Mouse (Mus musculus): ENCODE measurements around the gene Amer1. TPM values are rescaled to one million over a fixed set of nuclear protein-coding genes. Genes with fewer than 3 reads are reported as not detected.

The Amer1 gene
- total RNA-seq (2021) = 10 to 100 TPM; 10.3 to 15.0 TPM
- long read RNA-seq, experiment 1, full-length matches to known transcripts = 20 of 24 reads
- long read RNA-seq, experiment 1, partial matches to known transcripts = 0 of 24 reads
- long read RNA-seq, experiment 1, other reads (novel, unspliced or antisense) = 4 of 24 reads
- long read RNA-seq, experiment 2, full-length matches to known transcripts = 5 of 6 reads
- long read RNA-seq, experiment 2, partial matches to known transcripts = 0 of 6 reads
- long read RNA-seq, experiment 2, other reads (novel, unspliced or antisense) = 1 of 6 reads

DNA sequence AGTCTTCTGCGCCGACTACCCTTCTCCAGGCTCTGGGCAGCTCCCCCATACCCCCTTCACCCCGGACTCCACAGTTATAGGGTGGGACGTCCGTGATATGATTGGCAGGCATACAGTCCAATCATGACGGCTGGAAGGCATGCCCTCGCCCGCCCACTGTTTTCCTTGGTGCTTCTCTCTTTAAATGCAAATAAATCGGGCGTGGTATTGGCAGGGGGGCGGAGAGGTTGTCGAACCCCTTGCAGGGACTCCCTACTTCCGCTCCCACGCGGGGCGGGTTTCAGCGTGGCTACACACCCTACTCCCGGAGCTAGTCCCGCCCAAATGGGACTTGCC is at the start of gene Amer1:
Gene Amer1 (minus strand): TSS at position 97 of the 336 bp plus-strand sequence.
- DNase-seq = peak; percentile 89

GRCm38 (mm10) chrX:95457166-95457565 is 12.5 kb upstream of the Amer1 start:
- DNase-seq = no peak

GRCm38 (mm10) chrX:95445866-95446265 is 1.2 kb upstream of the Amer1 start:
- no peak for DNase-seq

DNA sequence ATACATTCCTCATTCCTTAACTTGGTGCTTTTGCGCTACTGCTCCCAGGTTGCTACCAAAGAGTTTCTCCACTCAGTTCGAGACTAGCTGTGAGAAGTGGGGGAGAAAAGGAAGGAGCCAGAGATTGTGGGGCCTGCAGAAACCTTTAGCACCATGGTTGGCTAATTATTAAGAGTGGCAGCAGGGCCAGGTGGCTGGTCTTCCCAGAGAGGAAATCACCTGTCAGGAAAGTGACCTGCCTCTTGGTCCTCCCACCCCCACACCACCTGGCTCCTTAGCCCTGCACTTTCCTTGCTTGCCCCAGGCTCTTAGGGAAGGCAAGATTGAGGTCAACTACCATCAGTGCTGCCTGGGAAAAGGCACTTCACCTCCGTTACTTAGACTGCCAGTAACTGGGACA is 469 bp upstream of the Amer1 start:
- no peak for DNase-seq

GRCm38 (mm10) chrX:95443898-95444775 is 535 bp downstream of the Amer1 start:
- DNase-seq = peak; percentile 46

DNA sequence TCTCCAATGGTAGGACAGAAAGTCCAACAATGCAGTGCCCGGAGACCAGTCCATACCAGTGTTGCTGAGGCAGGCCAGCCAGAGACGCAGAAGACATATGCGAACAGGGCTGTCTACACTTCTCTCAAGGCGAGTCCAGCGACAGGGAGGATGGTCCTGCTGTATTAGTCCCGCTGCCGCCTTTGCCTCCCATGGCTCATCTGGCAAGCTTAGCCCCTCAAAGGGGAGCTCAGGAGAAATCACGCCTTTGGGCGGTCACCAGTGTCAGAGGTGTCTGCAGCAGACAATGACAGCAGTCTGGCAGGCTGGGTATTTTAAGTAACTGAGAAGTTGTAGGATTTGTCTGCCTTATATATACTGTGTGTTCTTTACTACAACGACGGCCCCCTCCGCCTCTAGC is 1.3 kb downstream of the Amer1 start:
- DNase-seq = no peak

DNA sequence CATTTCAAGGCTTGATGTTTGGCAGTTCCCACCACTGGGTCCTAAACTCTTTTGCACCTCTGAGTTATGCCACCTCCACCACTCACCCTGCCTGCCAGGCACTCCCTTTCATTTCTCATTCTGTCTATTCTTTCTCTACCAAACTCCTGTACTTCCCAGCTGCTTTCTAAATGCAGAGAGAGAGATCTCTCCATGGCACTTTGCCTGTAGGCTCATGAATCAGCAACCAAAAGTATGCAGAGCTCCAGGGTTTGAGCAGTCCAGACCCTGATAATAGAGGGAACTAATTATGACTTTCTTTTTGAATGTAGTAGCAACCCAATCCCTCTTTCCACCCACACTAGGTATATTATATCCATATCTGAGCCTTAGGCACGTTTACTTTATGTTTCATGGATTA is 2.4 kb downstream of the Amer1 start:
- DNase-seq = no peak

- DNase-seq = no peak
Measured at GRCm38 (mm10) chrX:95441290-95441689, 3.4 kb downstream of the Amer1 start.

GRCm38 (mm10) chrX:95438491-95438890 is 6.2 kb downstream of the Amer1 start:
- DNase-seq = no peak

DNA sequence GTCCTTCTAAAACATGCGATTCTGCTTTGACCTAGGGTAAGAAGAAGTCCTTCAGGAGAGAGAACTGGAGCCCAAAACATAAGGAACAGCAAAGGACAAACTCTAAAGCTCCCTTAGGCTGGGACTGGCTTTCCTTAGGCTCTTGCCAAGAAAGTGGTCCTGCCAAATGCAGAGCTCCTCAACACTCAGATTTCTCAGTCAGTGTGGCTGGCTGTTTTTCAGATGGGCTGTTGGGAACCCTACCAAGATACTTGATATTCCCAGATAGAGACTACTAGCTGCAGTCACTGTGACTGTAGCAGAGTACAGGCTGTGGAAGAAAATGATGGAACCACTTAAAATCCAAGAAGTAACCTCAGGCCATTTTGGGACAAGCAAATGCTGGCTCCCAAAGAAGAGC is 7.4 kb downstream of the Amer1 start:
- peak; percentile 17 for DNase-seq

- no peak for DNase-seq
Measured at GRCm38 (mm10) chrX:95373101-95373500, 71.6 kb downstream of the Amer1 start.

Other genes starting within 250 kb of the Amer1 start
- gene Arhgef9, start 248.0 kb downstream of the Amer1 start, total RNA-seq (2021) = 10 to 100 TPM; 16.9 to 23.4 TPM
- 1 to 10 TPM; 1.3 to 5.8 TPM for gene Asb12, start 113.1 kb upstream of the Amer1 start, total RNA-seq (2021)
- gene Pfn5, start 113.2 kb upstream of the Amer1 start, total RNA-seq (2021) = not detected
- gene Zc4h2, start 213.6 kb upstream of the Amer1 start, total RNA-seq (2021) = 1 to 10 TPM; 3.3 to 5.6 TPM

Measured in adrenal gland, postnatal 10 days (tissue).